Mouse (Mus musculus): ENCODE results near the gene Gm11236.
"Not testable (repeated sequence)": the region's sequence is repeated elsewhere in the genome, so short reads cannot be mapped to it uniquely, and the experiment has no call there.

The Gm11236 gene

GRCm38 (mm10) chr4:73637821-73638220 lies at the start of gene Gm11236:
Gm11236 (plus strand) TSS chr4:73638121.
- CTCF ChIA-PET = not testable (repeated sequence)

GRCm38 (mm10) chr4:73599248-73599647 lies 38.7 kb upstream of the Gm11236 start:
- ChIA-PET CTCF (no interaction called here), POLR2A (no interaction called here)

More at GRCm38 (mm10) chr4:73637821-73638220, at the start of gene Gm11236:
- POLR2A ChIA-PET = not testable (repeated sequence)

GRCm38 (mm10) chr4:73607581-73607980 lies 30.3 kb upstream of the Gm11236 start, which contains the start of gene Gm11238:
Gm11238 (plus strand) TSS chr4:73607881.
- POLR2A ChIA-PET, CTCF ChIA-PET: not testable (repeated sequence)

- CTCF ChIA-PET, POLR2A ChIA-PET: not testable (repeated sequence)
These were observed 15.2 kb upstream of the Gm11236 start, which contains the start of gene Gm11237 for GRCm38 (mm10) chr4:73622684-73623083. Gm11237 (plus strand) TSS chr4:73622984.

GRCm38 (mm10) chr4:73661864-73662263 lies 23.9 kb downstream of the Gm11236 start:
- CTCF ChIA-PET = not testable (repeated sequence)

GRCm38 (mm10) chr4:73668054-73668453 lies 30.1 kb downstream of the Gm11236 start, which contains the start of gene Gm11239:
Gm11239 (plus strand) TSS chr4:73668354.
- POLR2A ChIA-PET, CTCF ChIA-PET: not testable (repeated sequence)

More at GRCm38 (mm10) chr4:73661864-73662263, 23.9 kb downstream of the Gm11236 start:
- POLR2A ChIA-PET = not testable (repeated sequence)

- CTCF ChIA-PET, POLR2A ChIA-PET: not testable (repeated sequence)
These were observed 45.3 kb downstream of the Gm11236 start, which contains the start of gene Gm428 for GRCm38 (mm10) chr4:73683216-73683615. Gm428 (plus strand) TSS chr4:73683516.
